In genomic region chr2:102185951-102186561, GRCm38 (mm10) we compare ENCODE assay signal across 8 mouse cellular contexts. TPM values are rescaled to one million over a fixed set of nuclear protein-coding genes. Genes with fewer than 3 reads are reported as not detected.
DNase-seq lines count a peak whose midpoint lies in the region; ATAC-seq lines count a peak whose summit lies in the region.

Ldlrad3 (minus strand) TSS chr2:102186385.

- H3K4me3 ChIP-seq in hindbrain, embryonic 15.5 days, result peak within 1 kb of the TSS; percentile 60

- H3K4me2 ChIP-seq in hindbrain, embryonic 15.5 days, result peak within 1 kb of the TSS; percentile 83

- WGBS in hindbrain, embryonic 15.5 days, result under 1% methylated on average over 70 of the region's 77 CpGs

- ATAC-seq in hindbrain, embryonic 15.5 days (ENCODE audit: low FRiP score, low read depth), result peak; percentile 94

- no peaks in the 10 kb centered on the region for H3K36me3 ChIP-seq in hindbrain, embryonic 15.5 days

- peak; percentile 34 for DNase-seq in T-cell, adult 2 months (ENCODE audit: low spot score)
- DNase-seq in cerebellum, postnatal 36 days, result peak; percentile 83 to 89
- DNase-seq in frontal cortex, postnatal 36 days (ENCODE audit: low spot score in 2 of 2), result peak; percentile 79 to 84
- peak; percentile 76 for DNase-seq in left cerebral cortex, adult 11 months (ENCODE audit: low spot score)
- peak; percentile 93 for DNase-seq in lung, postnatal 36 days
- peak; percentile 91 for DNase-seq in retina, embryonic 14.5 days (ENCODE audit: low spot score)
- DNase-seq in thymus, postnatal 4 days, result peak; percentile 90

- H3K9me3 ChIP-seq in hindbrain, embryonic 15.5 days, result no peaks in the 10 kb centered on the region

- H3K27me3 ChIP-seq in hindbrain, embryonic 15.5 days, result no peaks in the 10 kb centered on the region

- peaks cover 23% of the 10 kb centered on the region for H3K4me1 ChIP-seq in hindbrain, embryonic 15.5 days (replicated peaks)

- peak within 1 kb of the TSS; percentile 69 for H3K9ac ChIP-seq in hindbrain, embryonic 15.5 days

- H3K27ac ChIP-seq in hindbrain, embryonic 15.5 days (replicated peaks), result peak within 1 kb of the TSS; percentile 82

RNA-seq across cellular contexts. Expression of gene Ldlrad3, which starts in this region (rescaled TPM):
- 28.8 and 29.6 TPM in 2 replicates for polyA plus RNA-seq in hindbrain, embryonic 15.5 days (2015; fragmentation: Nextera tagmentation; extraction: Ambion mirVana)

Comparison
In these comparisons a context has a peak if more than half of its experiments do, and no peak if none do; other contexts are left out.
1. Peak in every context shown above with its lines: DNase-seq, ATAC-seq, H3K4me3 ChIP-seq and H3K27ac ChIP-seq.
2. DNase-seq: peak in every context shown above with its lines; median percentile 93 in lung, postnatal 36 days; 91 in retina, embryonic 14.5 days; 90 in thymus, postnatal 4 days; 86 in cerebellum, postnatal 36 days; 82 in frontal cortex, postnatal 36 days; 76 in left cerebral cortex, adult 11 months; 34 in T-cell, adult 2 months.